Mouse (Mus musculus): ENCODE data around the gene Cgnl1.

DNA sequence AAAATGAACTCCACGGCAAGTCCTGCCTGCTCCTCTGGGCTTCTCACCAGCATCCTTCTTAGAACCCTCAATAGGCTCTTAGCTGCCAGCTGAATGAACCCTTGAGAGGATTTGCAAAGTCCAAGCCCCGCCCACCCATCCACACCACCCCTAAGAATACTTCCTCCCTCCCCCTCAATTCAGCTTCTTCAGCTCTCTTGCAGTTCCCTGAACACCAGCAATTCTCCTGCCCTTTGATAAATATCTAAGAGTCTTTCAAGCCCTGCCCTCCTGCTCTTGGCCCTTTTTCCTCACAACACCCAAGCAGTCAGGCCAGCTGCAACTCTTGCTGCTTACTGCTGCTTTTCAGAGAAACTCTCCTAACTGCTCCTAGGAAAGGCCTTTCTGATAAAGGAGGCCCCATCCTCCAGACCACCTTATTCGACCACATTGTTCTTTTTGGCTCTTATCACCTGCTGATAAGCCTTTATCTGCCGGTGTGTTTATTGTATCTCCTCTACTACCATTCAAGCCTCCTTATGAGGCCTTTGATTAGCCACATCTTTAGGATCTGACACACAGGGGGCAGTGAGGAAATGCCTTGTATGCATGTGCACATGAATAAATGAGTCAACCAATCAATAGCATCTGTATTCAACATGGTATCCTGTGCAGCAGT, 21.3 kb downstream of the Cgnl1 start:
- TF ChIP-seq CTCF (IDR thresholded peaks at IDR 0.05; ENCODE audit: borderline replicate concordance, control insufficient read depth, extremely low read depth, insufficient read depth, low read length, poor library complexity), result no peak
- TF ChIP-seq POLR2A (IDR thresholded peaks at IDR 0.05; ENCODE audit: control insufficient read depth, extremely low read depth, insufficient read depth, low read length, poor library complexity), result no peak

Data from thymus, adult 2 months (tissue).